Mouse (Mus musculus): ENCODE results near the gene Mipol1. TPM values are rescaled to one million over a fixed set of nuclear protein-coding genes. Genes with fewer than 3 reads are reported as not detected.

Gene Mipol1
- total and polyA plus RNA-seq, 3 experiments, result 6.4 to 10.4 (median 6.6) TPM

GRCm38 (mm10) chr12:57449299-57449698, 219.1 kb downstream of the Mipol1 start:
- dilution Hi-C loops (cut with MboI; ENCODE audit: extremely low pct_ligation_motif_present, extremely low pct_unique_long_range_greater_than_20kb, low sequenced_read_pairs), result no loop called here
- in situ Hi-C loops (cut with MboI; ENCODE audit: low pct_ligation_motif_present, low pct_unique_long_range_greater_than_20kb, low sequenced_read_pairs), result no loop called here

GRCm38 (mm10) chr12:57450017-57450583, 219.9 kb downstream of the Mipol1 start:
- Histone ChIP-seq H3K9me3 (replicated peaks; ENCODE audit: low read length) (peaks cover 2% of the 10 kb centered on the region), H3K27me3 (replicated peaks) (no peaks in the 10 kb centered on the region), H3K79me2 (replicated peaks; ENCODE audit: control insufficient read depth, extremely low read depth, insufficient read depth, poor library complexity, severe bottlenecking) (no peaks in the 10 kb centered on the region), H3K36me3 (replicated peaks in 1 of 2; ENCODE audit: control insufficient read depth in 1 of 2, insufficient read depth in 1 of 2, low read length in 1 of 2) (no peaks in the 10 kb centered on the region), H3K4me2 (ENCODE audit: insufficient read depth, low read depth, poor library complexity, severe bottlenecking) (no peak overlapping the region), H3K4me3 (replicated peaks in 1 of 3; ENCODE audit: low read depth in 2 of 3, low read length in 2 of 3, poor library complexity in 1 of 3) (no peak overlapping the region), H3K9ac (ENCODE audit: insufficient read depth, low read depth) (no peak overlapping the region), H3K4me1 (ENCODE audit: control insufficient read depth in 1 of 2, insufficient read depth in 2 of 2) (no peaks in the 10 kb centered on the region), H3K27ac (ENCODE audit: insufficient read depth, low read depth) (no peak overlapping the region)
- dilution Hi-C loops (cut with MboI; ENCODE audit: extremely low pct_ligation_motif_present, extremely low pct_unique_long_range_greater_than_20kb, low sequenced_read_pairs), result no loop called here
- no peak for DNase-seq (ENCODE audit: extremely low read depth)
- TF ChIP-seq BHLHE40 (IDR thresholded peaks at IDR 0.05; ENCODE audit: low read depth, low read length), result no peak
- no peak for TF ChIP-seq JUND (conservative IDR thresholded peaks at IDR 0.05; ENCODE audit: low read depth, low read length)
- TF ChIP-seq CHD2 (IDR thresholded peaks at IDR 0.05; ENCODE audit: low read length), result no peak
- no peak for TF ChIP-seq USF2 (conservative IDR thresholded peaks at IDR 0.05; ENCODE audit: low read depth, low read length)
- TF ChIP-seq MXI1 (IDR thresholded peaks at IDR 0.05; ENCODE audit: low read depth, low read length), result no peak
- no peak for TF ChIP-seq CHD1 (IDR thresholded peaks at IDR 0.05; ENCODE audit: low read depth, low read length)
- no peak for TF ChIP-seq RAD21 (IDR thresholded peaks at IDR 0.05; ENCODE audit: low read depth, low read length)
- TF ChIP-seq ZMIZ1 (IDR thresholded peaks at IDR 0.05; ENCODE audit: low read depth, low read length), result no peak
- no peak for TF ChIP-seq MAX (IDR thresholded peaks at IDR 0.05; ENCODE audit: low read length)
- TF ChIP-seq TBP (conservative IDR thresholded peaks at IDR 0.05; ENCODE audit: low read depth, low read length), result no peak
- no peak for TF ChIP-seq E2F4 (IDR thresholded peaks at IDR 0.05; ENCODE audit: insufficient replicate concordance, low read depth, low read length)
- no peak for TF ChIP-seq MEF2A (IDR thresholded peaks at IDR 0.05; ENCODE audit: borderline replicate concordance, low read depth, low read length)
- no peak for TF ChIP-seq JUN (IDR thresholded peaks at IDR 0.05; ENCODE audit: insufficient read depth, low read depth, low read length)
- TF ChIP-seq SIN3A (IDR thresholded peaks at IDR 0.05; ENCODE audit: low read length), result no peak
- TF ChIP-seq MAFK (IDR thresholded peaks at IDR 0.05; ENCODE audit: insufficient replicate concordance, low read length), result no peak
- TF ChIP-seq ELF1 (IDR thresholded peaks at IDR 0.05; ENCODE audit: low read depth, low read length), result no peak
- no peak for TF ChIP-seq ZNF384 (IDR thresholded peaks at IDR 0.05; ENCODE audit: low read depth, low read length)
- TF ChIP-seq NELFE (IDR thresholded peaks at IDR 0.05; ENCODE audit: low read depth, low read length), result no peak
- no peak for TF ChIP-seq PAX5 (IDR thresholded peaks at IDR 0.05; ENCODE audit: low read length)
- no peak for TF ChIP-seq ZC3H11A (IDR thresholded peaks at IDR 0.05; ENCODE audit: low read depth, low read length)
- in situ Hi-C loops (cut with MboI; ENCODE audit: low pct_ligation_motif_present, low pct_unique_long_range_greater_than_20kb, low sequenced_read_pairs), result no loop called here

More at GRCm38 (mm10) chr12:57449299-57449698, 219.1 kb downstream of the Mipol1 start:
- H3K4me1 ChIP-seq (ENCODE audit: control insufficient read depth in 1 of 2, insufficient read depth in 2 of 2), result no peaks in the 10 kb centered on the region
- H3K27ac ChIP-seq (ENCODE audit: insufficient read depth, low read depth), result no peak overlapping the region
- H3K36me3 ChIP-seq (replicated peaks in 1 of 2; ENCODE audit: control insufficient read depth in 1 of 2, insufficient read depth in 1 of 2, low read length in 1 of 2), result no peaks in the 10 kb centered on the region
- no peaks in the 10 kb centered on the region for H3K27me3 ChIP-seq (replicated peaks)
- H3K9me3 ChIP-seq (replicated peaks; ENCODE audit: low read length), result peaks cover 2% of the 10 kb centered on the region
- no peak overlapping the region for H3K4me3 ChIP-seq (replicated peaks in 1 of 3; ENCODE audit: low read depth in 2 of 3, low read length in 2 of 3, poor library complexity in 1 of 3)
- no peak overlapping the region for H3K4me2 ChIP-seq (ENCODE audit: insufficient read depth, low read depth, poor library complexity, severe bottlenecking)
- DNase-seq (ENCODE audit: extremely low read depth), result no peak
- H3K9ac ChIP-seq (ENCODE audit: insufficient read depth, low read depth), result no peak overlapping the region
- no peaks in the 10 kb centered on the region for H3K79me2 ChIP-seq (replicated peaks; ENCODE audit: control insufficient read depth, extremely low read depth, insufficient read depth, poor library complexity, severe bottlenecking)
- TF ChIP-seq POLR2AphosphoS2 (IDR thresholded peaks at IDR 0.05; ENCODE audit: low read depth, low read length) (no peak), SIN3A (IDR thresholded peaks at IDR 0.05; ENCODE audit: low read length) (no peak), BHLHE40 (IDR thresholded peaks at IDR 0.05; ENCODE audit: low read depth, low read length) (no peak), USF1 (IDR thresholded peaks at IDR 0.05; ENCODE audit: low read depth, low read length) (no peak), MAZ (IDR thresholded peaks at IDR 0.05; ENCODE audit: low read depth, low read length) (no peak), ELF1 (IDR thresholded peaks at IDR 0.05; ENCODE audit: low read depth, low read length) (no peak), E2F4 (IDR thresholded peaks at IDR 0.05; ENCODE audit: insufficient replicate concordance, low read depth, low read length) (no peak)
